Mouse (Mus musculus) spleen, postnatal 0 days (tissue): ENCODE data around the gene Syde2. TPM values are rescaled to one million over a fixed set of nuclear protein-coding genes. Genes with fewer than 3 reads are reported as not detected.

Experiments
- polyA plus RNA-seq: library from polyadenylated mRNA; unstranded; fragments of >200 nt; fragmentation: Nextera tagmentation; extraction: Ambion mirVana; gene quantifications from 2 replicates; pipeline ENCODE4 v1.2.1, GENCODE M21; 2015

Syde2 gene
- 0.41 and 0.42 TPM in 2 replicates for polyA plus RNA-seq

GRCm38 (mm10) chr3:145987268-145987969 is at the start of gene Syde2:
Gene Syde2 (plus strand): TSS chr3:145987870.

Other genes with a start within 250 kb of the Syde2 start
- 3.8 and 4.2 TPM in 2 replicates for gene Ddah1, start 229.2 kb upstream of the Syde2 start, polyA plus RNA-seq
- 29.0 and 35.0 TPM in 2 replicates for gene Bcl10, start 65.1 kb upstream of the Syde2 start, polyA plus RNA-seq
- 22.5 and 24.1 TPM in 2 replicates for gene 2410004B18Rik, start 49.9 kb upstream of the Syde2 start, polyA plus RNA-seq
- not detected in 2 replicates for gene Wdr63, start 120.3 kb downstream of the Syde2 start, polyA plus RNA-seq
- gene Mcoln3, start 129.6 kb downstream of the Syde2 start, polyA plus RNA-seq: 0.05 TPM in 1 of 2 replicates, not detected in the other
- gene Mcoln2, start 162.0 kb downstream of the Syde2 start, polyA plus RNA-seq: 1.2 and 2.0 TPM in 2 replicates
- 0.05 TPM in 1 of 2 replicates, not detected in the other for gene Lpar3, start 233.1 kb downstream of the Syde2 start, polyA plus RNA-seq